ENCODE assay signal across 8 mouse cellular contexts in the genomic region with DNA sequence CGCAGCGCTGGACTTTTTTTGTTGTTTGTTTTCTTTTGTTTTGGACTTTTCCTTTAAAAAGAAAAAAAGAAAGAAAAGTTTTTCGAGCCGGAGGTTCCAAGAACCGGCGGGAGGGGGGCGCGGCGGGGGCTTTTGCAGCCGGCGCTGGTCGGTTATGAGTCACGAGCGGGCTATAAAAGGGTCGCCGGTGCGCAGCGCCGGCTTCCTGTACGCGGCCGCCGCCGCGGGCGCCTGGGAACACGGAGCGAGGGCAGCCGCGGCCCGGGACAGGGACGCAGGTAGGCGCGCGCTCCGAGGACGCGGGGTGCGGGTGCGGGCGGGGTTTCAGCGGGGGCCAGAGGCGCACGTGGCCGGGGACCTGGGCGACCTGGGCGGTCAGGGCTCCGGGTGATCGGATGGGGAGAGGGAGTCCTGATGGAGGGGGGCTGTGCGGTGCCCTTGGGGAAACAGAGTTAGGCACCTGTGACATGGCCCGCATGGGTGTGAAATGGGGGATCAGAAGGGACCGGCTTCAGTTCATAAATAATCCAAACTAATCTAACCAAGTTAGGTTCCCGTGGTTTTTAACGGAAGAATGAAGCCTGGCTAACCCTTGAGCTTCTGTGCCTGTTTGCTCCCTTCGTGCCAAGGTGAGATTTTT. TPM values are rescaled to one million over a fixed set of nuclear protein-coding genes. Genes with fewer than 3 reads are reported as not detected.
A peak's percentile ranks its signal among the peaks of the same experiment; 100 is the strongest.
DNase-seq lines count a peak whose midpoint lies in the region; ATAC-seq and TF ChIP-seq lines count a peak whose summit lies in the region.

No protein-coding gene starts in this region.

- H3K9me3 ChIP-seq in forebrain, embryonic 13.5 days (replicated peaks): no peaks in the 10 kb centered on the region
- H3K9me3 ChIP-seq in hindbrain, embryonic 10.5 days: no peaks in the 10 kb centered on the region
- H3K9me3 ChIP-seq in limb, embryonic 14.5 days (ENCODE audit: control insufficient read depth, low read length): no peaks in the 10 kb centered on the region
- H3K9me3 ChIP-seq in midbrain, embryonic 14.5 days (ENCODE audit: control insufficient read depth, low read length): no peaks in the 10 kb centered on the region
- no peaks in the 10 kb centered on the region for H3K9me3 ChIP-seq in stomach, embryonic 15.5 days

- TF ChIP-seq POLR2A in limb, embryonic 14.5 days (IDR thresholded peaks at IDR 0.05; ENCODE audit: borderline replicate concordance, extremely low read depth, insufficient read depth, insufficient read length): no peak

- peaks cover 9% of the 10 kb centered on the region for H3K4me1 ChIP-seq in forebrain, embryonic 13.5 days
- H3K4me1 ChIP-seq in hindbrain, embryonic 10.5 days (replicated peaks): peaks cover 14% of the 10 kb centered on the region
- peaks cover 7% of the 10 kb centered on the region; the same call in 1 of the 2 replicates for H3K4me1 ChIP-seq in limb, embryonic 14.5 days (ENCODE audit: control insufficient read depth, insufficient read depth, low read length)
- no peaks in the 10 kb centered on the region for H3K4me1 ChIP-seq in midbrain, embryonic 14.5 days (ENCODE audit: control insufficient read depth, insufficient read depth, low read length)
- H3K4me1 ChIP-seq in stomach, embryonic 15.5 days: peaks cover 5% of the 10 kb centered on the region; the same call in 1 of the 2 replicates

- no peaks in the 10 kb centered on the region for H3K36me3 ChIP-seq in forebrain, embryonic 13.5 days (ENCODE audit: poor library complexity, severe bottlenecking)
- no peaks in the 10 kb centered on the region for H3K36me3 ChIP-seq in hindbrain, embryonic 10.5 days
- H3K36me3 ChIP-seq in limb, embryonic 14.5 days (ENCODE audit: control insufficient read depth, insufficient read depth, low read length): no peaks in the 10 kb centered on the region
- H3K36me3 ChIP-seq in midbrain, embryonic 14.5 days (ENCODE audit: control insufficient read depth, insufficient read depth, low read length): no peaks in the 10 kb centered on the region
- H3K36me3 ChIP-seq in stomach, embryonic 15.5 days: no peaks in the 10 kb centered on the region

- no peak overlapping the region for H3K27ac ChIP-seq in forebrain, embryonic 13.5 days
- peak overlapping the region; percentile 86 for H3K27ac ChIP-seq in hindbrain, embryonic 10.5 days
- H3K27ac ChIP-seq in limb, embryonic 14.5 days (replicated peaks; ENCODE audit: low read depth, low read length): no peak overlapping the region
- no peak overlapping the region for H3K27ac ChIP-seq in midbrain, embryonic 14.5 days (replicated peaks; ENCODE audit: low read depth, low read length)
- H3K27ac ChIP-seq in stomach, embryonic 15.5 days: no peak overlapping the region

- peak; percentile 85 for ATAC-seq in forebrain, embryonic 13.5 days
- ATAC-seq in limb, embryonic 14.5 days (ENCODE audit: low FRiP score, low read depth): peak; percentile 76
- peak; percentile 82 for ATAC-seq in midbrain, embryonic 14.5 days (ENCODE audit: low FRiP score, low TSS enrichment)
- peak; percentile 81 for ATAC-seq in stomach, embryonic 15.5 days (ENCODE audit: insufficient read depth, low FRiP score, low read depth)

- peak overlapping the region; percentile 98 for H3K4me2 ChIP-seq in forebrain, embryonic 13.5 days
- H3K4me2 ChIP-seq in limb, embryonic 14.5 days (replicated peaks; ENCODE audit: low read depth, low read length, severe bottlenecking): peak overlapping the region; percentile 94
- H3K4me2 ChIP-seq in midbrain, embryonic 14.5 days (ENCODE audit: low read length): peak overlapping the region; percentile 100
- peak overlapping the region; percentile 97 for H3K4me2 ChIP-seq in stomach, embryonic 15.5 days

- peaks cover 24% of the 10 kb centered on the region for H3K27me3 ChIP-seq in forebrain, embryonic 13.5 days
- peaks cover 38% of the 10 kb centered on the region for H3K27me3 ChIP-seq in hindbrain, embryonic 10.5 days (ENCODE audit: insufficient read depth, poor library complexity, severe bottlenecking)
- H3K27me3 ChIP-seq in limb, embryonic 14.5 days (ENCODE audit: control insufficient read depth, insufficient read depth, low read length): no peaks in the 10 kb centered on the region; the same call in 1 of the 2 replicates
- peaks cover 15% of the 10 kb centered on the region for H3K27me3 ChIP-seq in midbrain, embryonic 14.5 days (ENCODE audit: control insufficient read depth, insufficient read depth, low read length)
- H3K27me3 ChIP-seq in stomach, embryonic 15.5 days (replicated peaks): 0 out of 2 replicates have a peak, but pooled peaks cover 7% of the 10 kb centered on the region

- peak overlapping the region; percentile 54 for H3K4me3 ChIP-seq in forebrain, embryonic 13.5 days
- peak overlapping the region; percentile 78 for H3K4me3 ChIP-seq in hindbrain, embryonic 10.5 days
- peak overlapping the region; percentile 58 for H3K4me3 ChIP-seq in limb, embryonic 14.5 days (replicated peaks; ENCODE audit: low read length)
- H3K4me3 ChIP-seq in midbrain, embryonic 14.5 days (replicated peaks; ENCODE audit: low read depth, low read length): peak overlapping the region; percentile 56
- H3K4me3 ChIP-seq in stomach, embryonic 15.5 days (replicated peaks): peak overlapping the region; percentile 61

- peak; percentile 58 for DNase-seq in 3T3-L1 (ENCODE audit: low read depth, low spot score)
- peak; percentile 58 for DNase-seq in ZHBTc4 (ENCODE audit: low read depth, low spot score)
- no peak for DNase-seq in hindbrain, embryonic 10.5 days (ENCODE audit: low spot score)
- DNase-seq in limb, embryonic 14.5 days (ENCODE audit: low spot score): peak; percentile 63
- peak; percentile 69 for DNase-seq in midbrain, embryonic 14.5 days
- no peak for DNase-seq in left cerebral cortex, adult 8-10 months (ENCODE audit: low spot score in 2 of 2)

- peak overlapping the region; percentile 68 for H3K9ac ChIP-seq in forebrain, embryonic 13.5 days
- peak overlapping the region; percentile 68 for H3K9ac ChIP-seq in limb, embryonic 14.5 days (ENCODE audit: low read depth, low read length, severe bottlenecking)
- H3K9ac ChIP-seq in midbrain, embryonic 14.5 days (replicated peaks; ENCODE audit: low read length): peak overlapping the region; percentile 51; the same call in 1 of the 2 replicates
- H3K9ac ChIP-seq in stomach, embryonic 15.5 days: no peak overlapping the region

- under 1% methylated on average over 49 of the region's 55 CpGs for WGBS in forebrain, embryonic 13.5 days
- WGBS in hindbrain, embryonic 10.5 days: under 1% methylated on average over 55 of the region's 55 CpGs
- 2% methylated on average over 39 of the region's 55 CpGs for WGBS in limb, embryonic 14.5 days
- WGBS in midbrain, embryonic 14.5 days: under 1% methylated on average over 55 of the region's 55 CpGs
- WGBS in stomach, embryonic 15.5 days: under 1% methylated on average over 54 of the region's 55 CpGs

RNA-seq across cellular contexts. Expression of a gene that starts 32.3 kb away (rescaled TPM):
- 44.9 and 46.4 TPM in 2 replicates for polyA plus RNA-seq in forebrain, embryonic 13.5 days (2015; fragmentation: Nextera tagmentation; extraction: Ambion mirVana)
- polyA plus RNA-seq in hindbrain, embryonic 10.5 days (2016; fragmentation: Nextera tagmentation; extraction: Ambion mirVana): 50.3 and 54.4 TPM in 2 replicates
- 28.0 and 39.1 TPM in 2 replicates for polyA plus RNA-seq in limb, embryonic 14.5 days (2012; rRNA removed)
- 41.1 and 46.1 TPM in 2 replicates for polyA plus RNA-seq in limb, embryonic 14.5 days (2014; fragmentation: Nextera tagmentation; extraction: Ambion mirVana)
- 34.4 and 43.1 TPM in 2 replicates for polyA plus RNA-seq in midbrain, embryonic 14.5 days (2014; fragmentation: Nextera tagmentation; extraction: Ambion mirVana)
- 41.9 and 48.6 TPM in 2 replicates for polyA plus RNA-seq in stomach, embryonic 15.5 days (2015; fragmentation: Nextera tagmentation; extraction: Ambion mirVana)
- 10 to 100 TPM; 19.1 to 22.5 (median 19.5) TPM for total RNA-seq in left cerebral cortex, adult 8-10 months (2022)

Comparison
In these comparisons a context has a peak if more than half of its experiments do, and no peak if none do; other contexts are left out.
1. DNase-seq: peak in 3T3-L1 (single experiment), ZHBTc4 (single experiment), limb, embryonic 14.5 days (single experiment) and midbrain, embryonic 14.5 days (single experiment); none in hindbrain, embryonic 10.5 days (single experiment) and left cerebral cortex, adult 8-10 months (0 of 2).
2. Peak in every context shown above with its lines, with median percentiles within 50 percentile points of each other: ATAC-seq, H3K4me2 ChIP-seq and H3K4me3 ChIP-seq.